Mouse (Mus musculus): ENCODE data around the gene Rin3. TPM values are rescaled to one million over a fixed set of nuclear protein-coding genes. Genes with fewer than 3 reads are reported as not detected.
A peak's percentile ranks its signal among the peaks of the same experiment; 100 is the strongest.

The Rin3 gene
- polyA plus RNA-seq, 1 experiment from 2014 or later = 10.5 TPM

- TF ChIP-seq CTCF (IDR thresholded peaks at IDR 0.05; ENCODE audit: low read depth) = no peak
- H3K27ac ChIP-seq (ENCODE audit: low read depth, low read length) = peak overlapping the region; percentile 54; the same call in 1 of the 2 replicates
- peak overlapping the region; percentile 73 for H3K4me2 ChIP-seq (replicated peaks; ENCODE audit: low read depth)
- 0 out of 2 replicates have a peak, but pooled peaks cover 9% of the 10 kb centered on the region for H3K4me1 ChIP-seq (replicated peaks; ENCODE audit: control insufficient read depth, insufficient read depth, low read length)
- ATAC-seq = no peak
- WGBS = 45% methylated on average over 10 of the region's 10 CpGs
- H3K9me3 ChIP-seq (ENCODE audit: control insufficient read depth) = no peaks in the 10 kb centered on the region
- no peaks in the 10 kb centered on the region for H3K36me3 ChIP-seq (ENCODE audit: control insufficient read depth, insufficient read depth)
- H3K9ac ChIP-seq (ENCODE audit: low read depth, low read length) = no peak overlapping the region
- H3K27me3 ChIP-seq (replicated peaks; ENCODE audit: control insufficient read depth, insufficient read depth, low read length) = no peaks in the 10 kb centered on the region
- H3K4me3 ChIP-seq (ENCODE audit: low read depth, low read length) = peak overlapping the region; percentile 12; the same call in 1 of the 2 replicates
These were observed 154.2 kb downstream of the Rin3 start for GRCm38 (mm10) chr12:102436939-102437526.

- no peaks in the 10 kb centered on the region for H3K9me3 ChIP-seq (ENCODE audit: control insufficient read depth)
- H3K4me3 ChIP-seq (ENCODE audit: low read depth, low read length) = peak overlapping the region; percentile 74
- no peak overlapping the region for H3K9ac ChIP-seq (ENCODE audit: low read depth, low read length)
- H3K4me1 ChIP-seq (replicated peaks; ENCODE audit: control insufficient read depth, insufficient read depth, low read length) = 0 out of 2 replicates have a peak, but pooled peaks cover 5% of the 10 kb centered on the region
- ATAC-seq = no peak
- H3K4me2 ChIP-seq (replicated peaks; ENCODE audit: low read depth) = peak overlapping the region; percentile 73
- no peak overlapping the region for H3K27ac ChIP-seq (ENCODE audit: low read depth, low read length)
- H3K36me3 ChIP-seq (ENCODE audit: control insufficient read depth, insufficient read depth) = no peaks in the 10 kb centered on the region
- WGBS = 66% methylated on average over 5 of the region's 5 CpGs
- TF ChIP-seq CTCF (IDR thresholded peaks at IDR 0.05; ENCODE audit: low read depth) = no peak
- H3K27me3 ChIP-seq (replicated peaks; ENCODE audit: control insufficient read depth, insufficient read depth, low read length) = no peaks in the 10 kb centered on the region
These were observed 155.1 kb downstream of the Rin3 start for GRCm38 (mm10) chr12:102437952-102438351.

GRCm38 (mm10) chr12:102438983-102439631 is 156.3 kb downstream of the Rin3 start:
- Histone ChIP-seq H3K36me3 (ENCODE audit: control insufficient read depth, insufficient read depth) (no peaks in the 10 kb centered on the region), H3K9me3 (ENCODE audit: control insufficient read depth) (no peaks in the 10 kb centered on the region), H3K4me2 (replicated peaks; ENCODE audit: low read depth) (peak overlapping the region; percentile 73), H3K27ac (ENCODE audit: low read depth, low read length) (peak overlapping the region; percentile 68), H3K9ac (ENCODE audit: low read depth, low read length) (peak overlapping the region; percentile 69), H3K4me3 (ENCODE audit: low read depth, low read length) (peak overlapping the region; percentile 74), H3K4me1 (replicated peaks; ENCODE audit: control insufficient read depth, insufficient read depth, low read length) (0 out of 2 replicates have a peak, but pooled peaks cover 5% of the 10 kb centered on the region), H3K27me3 (replicated peaks; ENCODE audit: control insufficient read depth, insufficient read depth, low read length) (no peaks in the 10 kb centered on the region)
- TF ChIP-seq CTCF (IDR thresholded peaks at IDR 0.05; ENCODE audit: low read depth) = no peak
- ATAC-seq = peak; percentile 16; the same call in 1 of the 2 replicates
- 2% methylated on average over 20 of the region's 20 CpGs for WGBS

GRCm38 (mm10) chr12:102439632-102440023 is 156.8 kb downstream of the Rin3 start, which contains the start of gene Lgmn:
Gene Lgmn (minus strand): TSS chr12:102439813.
- H3K36me3 ChIP-seq (ENCODE audit: control insufficient read depth, insufficient read depth) = no peaks in the 10 kb centered on the region
- peak within 1 kb of the TSS; percentile 68 for H3K27ac ChIP-seq (ENCODE audit: low read depth, low read length)
- H3K4me1 ChIP-seq (replicated peaks; ENCODE audit: control insufficient read depth, insufficient read depth, low read length) = 0 out of 2 replicates have a peak, but pooled peaks cover 5% of the 10 kb centered on the region
- WGBS = under 1% methylated on average over 28 of the region's 28 CpGs
- H3K9ac ChIP-seq (ENCODE audit: low read depth, low read length) = peak within 1 kb of the TSS; percentile 69
- peak within 1 kb of the TSS; percentile 74 for H3K4me3 ChIP-seq (ENCODE audit: low read depth, low read length)
- H3K9me3 ChIP-seq (ENCODE audit: control insufficient read depth) = no peaks in the 10 kb centered on the region
- H3K4me2 ChIP-seq (replicated peaks; ENCODE audit: low read depth) = peak within 1 kb of the TSS; percentile 73
- no peaks in the 10 kb centered on the region for H3K27me3 ChIP-seq (replicated peaks; ENCODE audit: control insufficient read depth, insufficient read depth, low read length)
- TF ChIP-seq CTCF (IDR thresholded peaks at IDR 0.05; ENCODE audit: low read depth) = no peak
- peak; percentile 99 for ATAC-seq

Other genes starting within 250 kb of the Rin3 start
- gene Slc24a4, start 154.3 kb upstream of the Rin3 start, polyA plus RNA-seq (2015; fragmentation: Nextera tagmentation; extraction: Ambion mirVana) = 0.17 and 0.29 TPM in 2 replicates
- 1,340 and 1,424 TPM in 2 replicates for gene Lgmn, start 156.8 kb downstream of the Rin3 start, polyA plus RNA-seq (2015; fragmentation: Nextera tagmentation; extraction: Ambion mirVana)
- gene Golga5, start 186.1 kb downstream of the Rin3 start, polyA plus RNA-seq (2015; fragmentation: Nextera tagmentation; extraction: Ambion mirVana) = 36.1 and 36.7 TPM in 2 replicates